In the genomic region with DNA sequence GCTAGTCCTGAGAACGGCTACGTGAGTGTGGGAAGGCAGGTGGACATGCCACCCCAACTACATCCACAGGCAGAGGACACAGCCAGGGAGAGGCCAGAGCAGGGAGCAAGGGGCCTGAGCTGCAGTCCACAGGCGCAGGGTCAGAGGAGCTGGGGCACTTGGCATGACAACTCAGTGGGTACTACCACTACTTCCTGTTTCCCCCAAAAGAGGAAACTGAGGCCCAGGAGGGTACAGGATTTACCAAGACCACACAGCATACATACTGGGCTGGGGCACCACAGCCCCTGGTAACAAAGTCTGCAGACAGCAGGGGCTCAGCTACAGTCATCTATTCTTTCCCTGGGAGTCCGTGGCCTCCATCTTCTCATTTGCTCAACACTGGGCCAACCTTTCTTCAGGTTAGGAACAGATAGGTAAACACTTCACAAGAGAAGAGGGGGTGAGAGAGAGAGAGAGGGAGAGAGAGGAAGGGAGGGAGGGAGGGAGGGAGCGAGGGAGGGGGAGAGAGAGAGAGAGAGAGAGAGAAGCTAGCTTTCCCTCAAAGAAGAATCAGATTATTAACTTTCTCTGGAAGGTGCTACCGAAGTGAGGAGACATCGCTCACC, we compare ENCODE assay signal across 11 mouse cellular contexts. TPM values are rescaled to one million over a fixed set of nuclear protein-coding genes. Genes with fewer than 3 reads are reported as not detected.
A peak's percentile ranks its signal among the peaks of the same experiment; 100 is the strongest.
DNase-seq lines count a peak whose midpoint lies in the region; ATAC-seq and TF ChIP-seq lines count a peak whose summit lies in the region.
"Had no signal": no experiment of that assay in that cellular context is flagged by ENCODE, and none has a peak within 500 bp of the region (broad histone marks: within the 10 kb centered on the region; RNA-seq: fewer than 3 reads in every experiment).

No protein-coding gene starts in this region.

- no peak for TF ChIP-seq CTCF in lung, adult 2 months (IDR thresholded peaks at IDR 0.05; ENCODE audit: insufficient read depth, low read length)

- H3K4me2 ChIP-seq in embryonic facial prominence, embryonic 13.5 days = peak overlapping the region; percentile 39
- no peak overlapping the region for H3K4me2 ChIP-seq in limb, embryonic 11.5 days (ENCODE audit: low read depth, severe bottlenecking)
- H3K4me2 ChIP-seq in stomach, embryonic 14.5 days (replicated peaks; ENCODE audit: low read depth, low read length) = peak overlapping the region; percentile 40
- H3K4me2 ChIP-seq: heart, embryonic 15.5 days had no signal

- H3K36me3 ChIP-seq in embryonic facial prominence, embryonic 13.5 days = no peaks in the 10 kb centered on the region
- H3K36me3 ChIP-seq in limb, embryonic 11.5 days (ENCODE audit: control insufficient read depth, insufficient read depth, low read length) = no peaks in the 10 kb centered on the region
- H3K36me3 ChIP-seq in stomach, embryonic 14.5 days (ENCODE audit: control insufficient read depth, insufficient read depth, low read length) = no peaks in the 10 kb centered on the region
- H3K36me3 ChIP-seq: heart, embryonic 15.5 days had no signal

- no peak for ATAC-seq in embryonic facial prominence, embryonic 13.5 days (ENCODE audit: insufficient number of reproducible peaks, insufficient read depth, low FRiP score, low TSS enrichment, low read depth)
- no peak for ATAC-seq in limb, embryonic 11.5 days (ENCODE audit: insufficient number of reproducible peaks, low FRiP score, low TSS enrichment, low read depth)
- ATAC-seq in stomach, embryonic 14.5 days (ENCODE audit: insufficient number of reproducible peaks, insufficient read depth, low FRiP score, low read depth) = no peak

- H3K27ac ChIP-seq in embryonic facial prominence, embryonic 13.5 days = peak overlapping the region; percentile 69
- H3K27ac ChIP-seq in limb, embryonic 11.5 days (replicated peaks; ENCODE audit: low read depth, low read length) = 0 out of 2 replicates have a peak overlapping the region, but pooled peaks have one; percentile 30
- peak overlapping the region; percentile 87 for H3K27ac ChIP-seq in stomach, embryonic 14.5 days (ENCODE audit: low read length)
- H3K27ac ChIP-seq: heart, embryonic 15.5 days had no signal

- H3K9ac ChIP-seq in embryonic facial prominence, embryonic 13.5 days = no peak overlapping the region
- no peak overlapping the region for H3K9ac ChIP-seq in limb, embryonic 11.5 days (ENCODE audit: low read length)
- no peak overlapping the region for H3K9ac ChIP-seq in stomach, embryonic 14.5 days (replicated peaks; ENCODE audit: low read depth, low read length)
- H3K9ac ChIP-seq: heart, embryonic 15.5 days had no signal

- 64% methylated on average over 7 of the region's 7 CpGs for WGBS in lung, adult 2 months
- 67% methylated on average over 7 of the region's 7 CpGs for WGBS in embryonic facial prominence, embryonic 13.5 days
- WGBS in limb, embryonic 11.5 days = 78% methylated on average over 7 of the region's 7 CpGs
- WGBS in stomach, embryonic 14.5 days = 65% methylated on average over 7 of the region's 7 CpGs

- H3K9me3 ChIP-seq in embryonic facial prominence, embryonic 13.5 days = no peaks in the 10 kb centered on the region
- no peaks in the 10 kb centered on the region for H3K9me3 ChIP-seq in limb, embryonic 11.5 days (ENCODE audit: control insufficient read depth, low read length)
- no peaks in the 10 kb centered on the region for H3K9me3 ChIP-seq in stomach, embryonic 14.5 days (ENCODE audit: control insufficient read depth, low read depth, low read length)
- H3K9me3 ChIP-seq: heart, embryonic 15.5 days had no signal

- H3K4me3 ChIP-seq in lung, adult 2 months (replicated peaks; ENCODE audit: extremely low read depth, low read depth, low read length) = peak overlapping the region; percentile 19
- H3K4me3 ChIP-seq in embryonic facial prominence, embryonic 13.5 days = no peak overlapping the region
- no peak overlapping the region for H3K4me3 ChIP-seq in limb, embryonic 11.5 days (ENCODE audit: low read depth, low read length)
- H3K4me3 ChIP-seq in stomach, embryonic 14.5 days (ENCODE audit: low read depth, low read length) = peak overlapping the region; percentile 10; the same call in 1 of the 2 replicates
- H3K4me3 ChIP-seq: heart, embryonic 15.5 days; myocyte had no signal

- TF ChIP-seq POLR2A in lung, adult 2 months (IDR thresholded peaks at IDR 0.05; ENCODE audit: borderline replicate concordance, extremely low read depth, low read depth, low read length) = no peak

- H3K4me1 ChIP-seq in lung, adult 2 months (ENCODE audit: control insufficient read depth, insufficient read depth, low read length) = peaks cover 24% of the 10 kb centered on the region
- H3K4me1 ChIP-seq in embryonic facial prominence, embryonic 13.5 days = peaks cover 40% of the 10 kb centered on the region
- peaks cover 25% of the 10 kb centered on the region for H3K4me1 ChIP-seq in limb, embryonic 11.5 days (ENCODE audit: control insufficient read depth, insufficient read depth, low read length)
- peaks cover 19% of the 10 kb centered on the region for H3K4me1 ChIP-seq in stomach, embryonic 14.5 days (ENCODE audit: control insufficient read depth, insufficient read depth, low read length)

- no peak for DNase-seq in lung, adult 2 months
- no peak for DNase-seq in lung, postnatal 10 days
- no peak for DNase-seq in limb, embryonic 11.5 days (ENCODE audit: low spot score)
- DNase-seq in c-Kit-positive CD71-positive TER-119-positive erythroid progenitor cells, embryonic 14.5 days (ENCODE audit: low spot score) = no peak
- no peak for DNase-seq in ovary, adult 18-20 months (ENCODE audit: low spot score)
- DNase-seq: adrenal gland, adult 2 months; right cerebral cortex, adult 18-20 months had no signal

- no peaks in the 10 kb centered on the region for H3K27me3 ChIP-seq in embryonic facial prominence, embryonic 13.5 days
- H3K27me3 ChIP-seq in limb, embryonic 11.5 days (ENCODE audit: control insufficient read depth, insufficient read depth, low read length) = no peaks in the 10 kb centered on the region
- no peaks in the 10 kb centered on the region for H3K27me3 ChIP-seq in stomach, embryonic 14.5 days (ENCODE audit: control insufficient read depth, insufficient read depth, low read length)

RNA-seq across cellular contexts. Expression of gene Sipa1l3, which starts 13.7 kb away (rescaled TPM):
- 125 and 132 TPM in 2 replicates for polyA plus RNA-seq in lung, adult 2 months (2012; rRNA removed)
- 21.5 and 23.9 TPM in 2 replicates for polyA plus RNA-seq in embryonic facial prominence, embryonic 13.5 days (2015; fragmentation: Nextera tagmentation; extraction: Ambion mirVana)
- 12.1 and 14.0 TPM in 2 replicates for polyA plus RNA-seq in limb, embryonic 11.5 days (2014; fragmentation: Nextera tagmentation; extraction: Ambion mirVana)
- 21.2 and 22.0 TPM in 2 replicates for polyA plus RNA-seq in stomach, embryonic 14.5 days (2014; fragmentation: Nextera tagmentation; extraction: Ambion mirVana)

Comparison
In these comparisons a context has a peak if more than half of its experiments do, and no peak if none do; other contexts are left out.
1. H3K4me3 ChIP-seq: peak in lung, adult 2 months (single experiment) and stomach, embryonic 14.5 days (single experiment); none in embryonic facial prominence, embryonic 13.5 days (single experiment) and limb, embryonic 11.5 days (single experiment).
2. H3K27ac ChIP-seq: peak in every context shown above with its lines; median percentile 87 in stomach, embryonic 14.5 days; 69 in embryonic facial prominence, embryonic 13.5 days; 30 in limb, embryonic 11.5 days.